Mouse (Mus musculus) olfactory bulb, adult 2 months (tissue): Measurements from ENCODE around the gene Akap13. TPM values are rescaled to one million over a fixed set of nuclear protein-coding genes. Genes with fewer than 3 reads are reported as not detected.
"Not testable (repeated sequence)": the region's sequence is repeated elsewhere in the genome, so short reads cannot be mapped to it uniquely, and the experiment has no call there.

Experiments used
- H3K27ac ChIP-seq: fragments of 200-500 bp; 2 replicates; pipeline ENCODE4 v1.5.1; 2012; ENCODE audit warnings: low read depth, low read length; ENCODE audit not compliant: insufficient read depth
- H3K4me1 ChIP-seq: fragments of 200-500 bp; 2 replicates; pipeline ENCODE4 v1.6.1; 2012; ENCODE audit warnings: low read length; ENCODE audit not compliant: control insufficient read depth, insufficient read depth
- H3K4me3 ChIP-seq: fragments of 200-500 bp; 2 replicates; pipeline ENCODE4 v1.5.1; 2012; ENCODE audit warnings: mild to moderate bottlenecking, low read depth, low read length, moderate library complexity; ENCODE audit not compliant: insufficient read depth
- CTCF ChIP-seq: fragments of 200-500 bp; IDR thresholded peaks from 2 replicates; pipeline ENCODE4 v1.5.1; 2012; ENCODE audit warnings: low read depth, mild to moderate bottlenecking, low read length, moderate library complexity; ENCODE audit not compliant: insufficient read depth
- POLR2A ChIP-seq: fragments of 200-500 bp; IDR thresholded peaks from 2 replicates; pipeline ENCODE4 v1.6.1; 2012; ENCODE audit warnings: mild to moderate bottlenecking, low read depth, low read length, moderate library complexity; ENCODE audit not compliant: insufficient read depth
- WGBS: fragments of 180-500 bp; shearing (Covaris S2); methylation state at CpG from one replicate; pipeline ENCODE4 v1.1.7; 2018; 5-methylcytosine and 5-hydroxymethylcytosine counted together
- polyA plus RNA-seq: library from polyadenylated mRNA; stranded (reverse); fragments of >200 nt; gene quantifications from 2 replicates; pipeline ENCODE4 v1.2.4, GENCODE M21; 2012; ENCODE audit warnings: low replicate concordance; ENCODE audit not compliant: missing spikeins, insufficient read depth, insufficient read length

The Akap13 gene
- polyA plus RNA-seq, 1 experiment: 67.2 TPM

DNA sequence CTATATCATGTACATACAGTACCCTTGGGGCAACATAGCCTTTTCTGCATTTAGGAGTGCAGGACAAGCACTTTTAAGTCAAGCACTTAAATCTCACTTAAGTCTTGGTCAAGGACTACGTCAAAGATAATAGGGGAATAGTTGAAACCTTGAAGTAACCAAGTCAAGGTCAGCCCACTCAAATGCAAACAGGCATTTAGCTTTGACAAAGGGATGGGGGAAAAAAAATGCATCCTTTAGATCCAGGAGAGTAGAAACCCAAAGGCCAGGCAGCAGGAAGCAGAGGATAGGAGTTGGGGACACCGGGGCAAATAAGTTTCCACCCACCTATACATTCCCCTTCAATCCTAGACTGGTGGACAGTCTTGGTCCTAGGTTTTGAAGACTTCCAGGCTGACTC, 322.7 kb downstream of the Akap13 start:
- Histone ChIP-seq H3K4me1 (no peaks in the 10 kb centered on the region), H3K27ac (no peak overlapping the region), H3K4me3 (no peak overlapping the region)
- 100% methylated on average over 2 of the region's 2 CpGs for WGBS
- TF ChIP-seq CTCF (no peak), POLR2A (no peak)

DNA sequence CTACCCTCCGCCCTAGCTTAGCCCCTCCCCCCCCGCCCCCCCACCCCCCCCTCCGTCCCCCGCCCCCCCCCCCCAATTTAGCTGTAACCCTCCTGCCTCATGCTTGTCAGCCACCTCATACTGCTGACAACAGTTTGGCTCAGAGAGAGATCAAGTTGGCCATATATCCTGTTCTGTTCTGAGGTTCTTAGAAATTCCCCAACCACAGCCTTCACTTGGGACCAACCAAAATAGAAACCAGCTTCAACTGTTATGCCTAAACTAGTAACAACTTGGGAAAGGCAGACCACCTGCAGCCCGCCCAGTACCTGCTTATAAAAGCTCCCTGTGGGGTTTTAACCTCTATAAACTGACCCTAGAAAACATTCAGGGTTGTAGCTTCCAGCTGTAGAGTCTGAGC, 325.5 kb downstream of the Akap13 start:
- no peaks in the 10 kb centered on the region for H3K4me1 ChIP-seq
- no peak overlapping the region for H3K4me3 ChIP-seq
- no peak for TF ChIP-seq POLR2A
- TF ChIP-seq CTCF: no peak
- WGBS: 22% methylated on average over 5 of the region's 5 CpGs
- no peak overlapping the region for H3K27ac ChIP-seq

GRCm38 (mm10) chr7:75781298-75781947, 326.1 kb downstream of the Akap13 start:
- Histone ChIP-seq H3K4me1 (no peaks in the 10 kb centered on the region), H3K27ac (no peak overlapping the region), H3K4me3 (peak overlapping the region; percentile 56)
- 15% methylated on average over 13 of the region's 13 CpGs for WGBS
- TF ChIP-seq POLR2A (no peak), CTCF (no peak)

- H3K27ac ChIP-seq: no peak overlapping the region
- no peaks in the 10 kb centered on the region for H3K4me1 ChIP-seq
- peak overlapping the region; percentile 56 for H3K4me3 ChIP-seq
- TF ChIP-seq CTCF (no peak), POLR2A (no peak)
- 15% methylated on average over 36 of the region's 36 CpGs for WGBS
Measured at GRCm38 (mm10) chr7:75781948-75782722, 326.8 kb downstream of the Akap13 start.

DNA sequence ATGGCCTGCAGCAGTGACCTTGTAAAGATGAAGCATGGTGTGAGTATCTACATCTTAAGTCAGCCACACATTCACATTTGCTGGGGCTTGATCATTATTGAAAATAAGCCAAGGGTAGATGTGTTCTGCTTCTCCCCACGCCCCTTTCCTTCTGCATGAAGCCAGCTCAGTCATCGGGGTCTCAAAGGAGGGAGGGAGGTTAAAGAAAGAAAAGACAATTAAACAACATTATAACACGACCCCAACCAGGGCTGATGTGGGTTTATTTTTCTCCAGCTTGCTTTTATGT, 327.3 kb downstream of the Akap13 start:
- Histone ChIP-seq H3K27ac (no peak overlapping the region), H3K4me1 (no peaks in the 10 kb centered on the region), H3K4me3 (no peak overlapping the region)
- 82% methylated on average over 3 of the region's 3 CpGs for WGBS
- TF ChIP-seq POLR2A (no peak), CTCF (no peak)

- WGBS: 96% methylated on average over 14 of the region's 14 CpGs
- Histone ChIP-seq H3K4me1 (no peaks in the 10 kb centered on the region), H3K4me3 (no peak overlapping the region), H3K27ac (no peak overlapping the region)
- TF ChIP-seq CTCF (no peak), POLR2A (no peak)
Measured at GRCm38 (mm10) chr7:75785388-75786328, 330.3 kb downstream of the Akap13 start.

DNA sequence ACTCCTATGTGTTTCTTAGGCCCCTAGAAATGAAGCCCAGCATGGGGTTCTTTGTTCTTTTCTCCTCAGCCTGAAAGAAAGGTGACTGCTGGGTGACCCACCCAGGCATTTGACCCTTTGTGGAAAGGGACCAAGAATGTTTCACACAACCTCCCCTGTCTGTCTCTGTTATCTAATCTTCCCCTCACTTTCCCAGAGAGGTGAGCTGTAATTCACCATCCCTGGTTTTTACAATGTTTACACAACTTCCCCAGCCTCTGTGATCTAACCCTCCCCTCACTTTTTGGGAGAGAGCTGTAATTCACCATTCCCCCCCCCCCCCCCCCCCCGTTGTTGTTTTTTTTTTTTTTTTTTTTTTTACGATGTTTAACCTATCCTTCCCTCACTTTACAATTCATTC, 331.5 kb downstream of the Akap13 start:
- H3K27ac ChIP-seq: no peak overlapping the region
- WGBS: 71% methylated on average over 1 of the region's 2 CpGs
- no peak overlapping the region for H3K4me3 ChIP-seq
- no peaks in the 10 kb centered on the region for H3K4me1 ChIP-seq
- TF ChIP-seq POLR2A: no peak
- no peak for TF ChIP-seq CTCF

GRCm38 (mm10) chr7:75787371-75787770, 332.0 kb downstream of the Akap13 start:
- 81% methylated on average over 3 of the region's 3 CpGs for WGBS
- no peak overlapping the region for H3K4me3 ChIP-seq
- H3K27ac ChIP-seq: no peak overlapping the region
- no peak for TF ChIP-seq POLR2A
- TF ChIP-seq CTCF: no peak
- no peaks in the 10 kb centered on the region for H3K4me1 ChIP-seq

GRCm38 (mm10) chr7:75788069-75788800, 332.9 kb downstream of the Akap13 start:
- H3K4me1 ChIP-seq, H3K27ac ChIP-seq, H3K4me3 ChIP-seq: not testable (repeated sequence)
- WGBS: 76% methylated on average over 4 of the region's 7 CpGs

GRCm38 (mm10) chr7:75788801-75789135, 333.4 kb downstream of the Akap13 start:
- not testable (repeated sequence) for H3K4me3 ChIP-seq, H3K4me1 ChIP-seq, H3K27ac ChIP-seq
- 100% methylated on average over 3 of the region's 3 CpGs for WGBS
